24 mouse cellular contexts compared by ENCODE assay signal in genomic region chr15:17987763-17988162, GRCm38 (mm10).
DNase-seq lines count a peak whose midpoint lies in the region; ATAC-seq lines count a peak whose summit lies in the region.
"Had no signal": no experiment of that assay in that cellular context is flagged by ENCODE, and none has a peak within 500 bp of the region (broad histone marks: within the 10 kb centered on the region; RNA-seq: fewer than 3 reads in every experiment).

No protein-coding gene starts in this region.

- no peaks in the 10 kb centered on the region for H3K36me3 ChIP-seq in embryonic facial prominence, embryonic 14.5 days (ENCODE audit: control insufficient read depth, insufficient read depth, low read length)
- H3K36me3 ChIP-seq in embryonic facial prominence, embryonic 10.5 days (replicated peaks), result no peaks in the 10 kb centered on the region
- H3K36me3 ChIP-seq in midbrain, embryonic 13.5 days, result no peaks in the 10 kb centered on the region
- no peaks in the 10 kb centered on the region for H3K36me3 ChIP-seq in midbrain, embryonic 16.5 days (ENCODE audit: control insufficient read depth, insufficient read depth, low read length)
- H3K36me3 ChIP-seq in forebrain, embryonic 15.5 days, result no peaks in the 10 kb centered on the region
- H3K36me3 ChIP-seq: embryonic facial prominence, embryonic 13.5 days; forebrain, embryonic 10.5 days; hindbrain, embryonic 12.5 days had no signal

- H3K27ac ChIP-seq in embryonic facial prominence, embryonic 14.5 days (replicated peaks; ENCODE audit: low read depth, low read length), result no peak overlapping the region
- H3K27ac ChIP-seq in embryonic facial prominence, embryonic 10.5 days (replicated peaks), result no peak overlapping the region
- no peak overlapping the region for H3K27ac ChIP-seq in midbrain, embryonic 13.5 days
- no peak overlapping the region for H3K27ac ChIP-seq in midbrain, embryonic 16.5 days (ENCODE audit: low read length)
- H3K27ac ChIP-seq in forebrain, embryonic 15.5 days (replicated peaks), result no peak overlapping the region
- H3K27ac ChIP-seq: embryonic facial prominence, embryonic 13.5 days; forebrain, embryonic 10.5 days; forebrain, embryonic 13.5 days; heart, adult 2 months; hindbrain, embryonic 12.5 days had no signal

- 52% methylated on average over 1 of the region's 1 CpGs for WGBS in embryonic facial prominence, embryonic 14.5 days
- 63% methylated on average over 1 of the region's 1 CpGs for WGBS in embryonic facial prominence, embryonic 10.5 days
- WGBS in midbrain, embryonic 13.5 days, result 35% methylated on average over 1 of the region's 1 CpGs
- WGBS in midbrain, embryonic 16.5 days, result 20% methylated on average over 1 of the region's 1 CpGs
- WGBS in forebrain, embryonic 15.5 days, result 44% methylated on average over 1 of the region's 1 CpGs

- no peaks in the 10 kb centered on the region for H3K4me1 ChIP-seq in embryonic facial prominence, embryonic 14.5 days (ENCODE audit: control insufficient read depth, insufficient read depth, low read length)
- H3K4me1 ChIP-seq in embryonic facial prominence, embryonic 10.5 days, result no peaks in the 10 kb centered on the region
- H3K4me1 ChIP-seq in midbrain, embryonic 13.5 days (replicated peaks), result 0 out of 2 replicates have a peak, but pooled peaks cover 3% of the 10 kb centered on the region
- H3K4me1 ChIP-seq in midbrain, embryonic 16.5 days (ENCODE audit: control insufficient read depth, insufficient read depth, low read length), result no peaks in the 10 kb centered on the region
- H3K4me1 ChIP-seq in forebrain, embryonic 15.5 days, result no peaks in the 10 kb centered on the region
- H3K4me1 ChIP-seq: embryonic facial prominence, embryonic 13.5 days; forebrain, embryonic 10.5 days; forebrain, embryonic 13.5 days; hindbrain, embryonic 12.5 days had no signal

- no peaks in the 10 kb centered on the region for H3K27me3 ChIP-seq in embryonic facial prominence, embryonic 14.5 days (replicated peaks; ENCODE audit: control insufficient read depth, insufficient read depth, low read length)
- no peaks in the 10 kb centered on the region for H3K27me3 ChIP-seq in embryonic facial prominence, embryonic 10.5 days (replicated peaks; ENCODE audit: low read depth, poor library complexity, severe bottlenecking)
- H3K27me3 ChIP-seq in midbrain, embryonic 13.5 days, result no peaks in the 10 kb centered on the region
- no peaks in the 10 kb centered on the region for H3K27me3 ChIP-seq in midbrain, embryonic 16.5 days (ENCODE audit: control insufficient read depth, insufficient read depth, low read depth, low read length)
- H3K27me3 ChIP-seq in forebrain, embryonic 15.5 days, result no peaks in the 10 kb centered on the region
- H3K27me3 ChIP-seq: embryonic facial prominence, embryonic 13.5 days; forebrain, embryonic 13.5 days; hindbrain, embryonic 12.5 days had no signal

- no peak overlapping the region for H3K4me2 ChIP-seq in embryonic facial prominence, embryonic 14.5 days (ENCODE audit: low read depth, low read length)
- no peak overlapping the region for H3K4me2 ChIP-seq in midbrain, embryonic 13.5 days (replicated peaks)
- H3K4me2 ChIP-seq in midbrain, embryonic 16.5 days (ENCODE audit: low read length), result no peak overlapping the region
- no peak overlapping the region for H3K4me2 ChIP-seq in forebrain, embryonic 15.5 days (replicated peaks)
- H3K4me2 ChIP-seq: embryonic facial prominence, embryonic 13.5 days; forebrain, embryonic 13.5 days; heart, embryonic 11.5 days; hindbrain, embryonic 12.5 days had no signal

- ATAC-seq in embryonic facial prominence, embryonic 14.5 days (ENCODE audit: low read depth), result no peak
- 0 out of 2 replicates have a peak, but pooled peaks have one; percentile 30 for ATAC-seq in midbrain, embryonic 13.5 days
- ATAC-seq in midbrain, embryonic 16.5 days, result no peak
- no peak for ATAC-seq in forebrain, embryonic 15.5 days (replicated peaks)
- ATAC-seq: activated CD4-positive, CD25-positive, alpha-beta regulatory T cell, adult 4 months; forebrain, embryonic 13.5 days; hindbrain, embryonic 16.5 days; inflammation-experienced regulatory T-cells, adult 6 months; intestine, embryonic 16.5 days had no signal

- peak; percentile 0 for DNase-seq in embryonic facial prominence, embryonic 14.5 days (ENCODE audit: low spot score)
- no peak for DNase-seq in embryonic facial prominence, embryonic 10.5 days (ENCODE audit: low spot score)
- DNase-seq in brain, adult 2 months (ENCODE audit: low read depth, low spot score), result peak; percentile 4
- DNase-seq: adrenal gland, adult 8-10 months; adrenal gland, postnatal 25 days; cerebellum, adult 11 months; cerebellum, adult 2 months; cerebellum, adult 9-11 months; cerebellum, postnatal 25 days; gastrocnemius, postnatal 10 days; gastrocnemius, postnatal 36 days; heart, adult 2 months had no signal

- no peak overlapping the region for H3K9ac ChIP-seq in embryonic facial prominence, embryonic 14.5 days (ENCODE audit: low read depth, low read length)
- no peak overlapping the region for H3K9ac ChIP-seq in midbrain, embryonic 13.5 days (replicated peaks)
- H3K9ac ChIP-seq in midbrain, embryonic 16.5 days (ENCODE audit: low read depth, low read length), result no peak overlapping the region
- no peak overlapping the region for H3K9ac ChIP-seq in forebrain, embryonic 15.5 days (replicated peaks)
- H3K9ac ChIP-seq: embryonic facial prominence, embryonic 13.5 days; forebrain, embryonic 13.5 days; hindbrain, embryonic 12.5 days had no signal

- no peak overlapping the region for H3K4me3 ChIP-seq in embryonic facial prominence, embryonic 14.5 days (ENCODE audit: low read depth, low read length)
- no peak overlapping the region for H3K4me3 ChIP-seq in embryonic facial prominence, embryonic 10.5 days
- H3K4me3 ChIP-seq in midbrain, embryonic 13.5 days (replicated peaks), result no peak overlapping the region
- H3K4me3 ChIP-seq in midbrain, embryonic 16.5 days (ENCODE audit: low read depth, low read length), result no peak overlapping the region
- no peak overlapping the region for H3K4me3 ChIP-seq in forebrain, embryonic 15.5 days
- H3K4me3 ChIP-seq: embryonic facial prominence, embryonic 13.5 days; forebrain, embryonic 10.5 days; forebrain, embryonic 13.5 days; heart, adult 2 months; hindbrain, embryonic 12.5 days had no signal

- H3K9me3 ChIP-seq in embryonic facial prominence, embryonic 14.5 days (ENCODE audit: control insufficient read depth, low read length), result no peaks in the 10 kb centered on the region
- no peaks in the 10 kb centered on the region for H3K9me3 ChIP-seq in embryonic facial prominence, embryonic 10.5 days
- no peaks in the 10 kb centered on the region for H3K9me3 ChIP-seq in midbrain, embryonic 13.5 days
- no peaks in the 10 kb centered on the region for H3K9me3 ChIP-seq in midbrain, embryonic 16.5 days (replicated peaks; ENCODE audit: control insufficient read depth, low read length, poor library complexity, severe bottlenecking)
- no peaks in the 10 kb centered on the region for H3K9me3 ChIP-seq in forebrain, embryonic 15.5 days
- H3K9me3 ChIP-seq: embryonic facial prominence, embryonic 13.5 days; forebrain, embryonic 10.5 days; forebrain, embryonic 13.5 days; hindbrain, embryonic 12.5 days had no signal
